Mouse (Mus musculus) frontal cortex, postnatal 10 days (tissue): ENCODE data around the gene Kcnh3.

Source experiments
- DNase-seq, 2 experiments: peaks; one replicate each; pipeline ENCODE4 v3.0.0; 2022; ENCODE audit warnings: low spot score in 2 of 2, mixed read lengths in 1 of 2

Gene Kcnh3

DNA sequence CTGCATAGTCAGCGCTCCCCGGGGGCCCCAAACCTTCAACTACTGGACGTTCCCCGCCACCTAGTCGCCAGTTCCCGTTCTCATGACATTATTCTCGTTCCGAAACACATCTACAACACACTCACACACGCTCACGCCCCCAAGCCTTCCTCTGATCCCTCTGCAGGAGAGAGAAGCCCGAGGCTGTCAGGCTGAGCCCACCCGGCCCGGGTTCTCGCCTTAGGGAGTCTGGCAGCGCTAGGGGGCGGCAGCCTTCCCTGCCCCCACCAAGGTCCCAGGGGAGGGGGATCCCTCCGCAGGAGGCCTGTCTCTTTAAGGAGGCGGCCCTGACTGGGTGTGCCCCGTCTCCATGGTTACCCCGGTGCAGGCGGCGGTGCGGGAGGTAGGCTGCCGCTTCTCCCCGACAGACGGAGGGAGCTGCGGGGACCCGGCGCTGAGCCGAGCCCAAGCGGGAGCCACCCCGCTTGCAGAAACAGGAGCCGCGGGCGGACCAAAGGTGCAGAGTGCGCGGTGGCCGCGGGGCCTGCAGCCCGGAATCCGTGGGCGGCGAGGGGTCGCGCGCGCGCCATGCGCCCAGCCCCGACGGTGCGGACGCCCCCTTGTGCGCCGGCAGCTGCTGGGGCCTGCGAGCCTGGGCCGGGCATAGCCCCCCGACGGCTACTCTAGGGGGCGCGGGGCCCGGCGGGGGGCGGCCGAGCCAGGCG, at the start of gene Kcnh3:
Gene Kcnh3 (plus strand): TSS at position 654 of the 704 bp plus-strand sequence.
- DNase-seq: peak; percentile 79 to 81

DNA sequence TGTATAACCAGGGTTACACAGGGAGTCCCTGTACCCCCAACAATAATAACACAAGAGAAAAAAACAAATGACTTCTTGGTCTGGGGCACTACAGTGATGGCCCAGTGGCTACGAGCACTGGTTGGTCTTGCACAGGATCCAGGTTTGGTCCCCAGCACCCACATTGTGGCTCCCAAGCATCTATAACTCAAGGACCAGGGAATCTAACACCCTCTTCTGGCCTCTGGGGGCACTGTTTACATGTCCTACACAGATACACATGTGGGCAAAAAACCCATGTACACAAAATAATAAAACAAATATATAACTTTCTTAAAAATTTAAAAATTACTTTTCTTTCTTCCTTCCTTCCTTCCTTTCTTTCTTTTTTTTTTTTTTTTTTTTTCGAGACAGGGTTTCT, 45.0 kb upstream of the Kcnh3 start:
- no peak for DNase-seq

DNA sequence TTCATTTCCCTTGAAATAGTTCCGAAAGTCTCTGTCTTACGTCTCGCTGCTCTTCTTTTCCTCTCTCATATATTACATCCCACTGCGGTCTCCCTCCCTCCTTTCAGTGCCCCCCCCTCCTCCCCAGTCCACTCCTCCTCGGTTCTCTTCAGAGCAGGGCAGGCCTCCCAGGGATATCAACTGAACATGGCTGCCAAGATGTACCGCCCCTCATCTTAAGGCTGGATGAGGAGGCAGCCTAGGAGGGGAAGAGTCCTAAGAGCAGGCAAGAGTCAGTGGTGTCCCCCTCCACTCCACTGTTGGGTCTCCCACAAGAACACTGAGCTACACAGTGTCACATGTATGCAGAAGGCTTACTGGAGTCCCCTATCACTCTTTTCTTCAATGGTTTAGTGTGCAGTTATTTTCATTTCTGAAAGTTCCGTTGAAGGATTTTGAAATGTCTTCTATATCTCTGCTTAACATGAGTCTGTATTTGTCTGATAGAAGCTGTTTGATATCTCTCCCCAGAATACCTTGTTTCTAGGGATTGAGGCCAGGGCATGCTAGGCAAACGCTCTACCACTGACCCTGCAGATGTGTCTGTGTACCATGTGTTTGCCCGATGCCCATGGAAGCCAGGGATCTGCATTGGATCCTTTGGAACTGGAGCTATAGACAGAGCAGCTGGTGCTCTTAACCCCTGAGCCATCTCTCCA, 40.3 kb upstream of the Kcnh3 start:
- DNase-seq: no peak

DNA sequence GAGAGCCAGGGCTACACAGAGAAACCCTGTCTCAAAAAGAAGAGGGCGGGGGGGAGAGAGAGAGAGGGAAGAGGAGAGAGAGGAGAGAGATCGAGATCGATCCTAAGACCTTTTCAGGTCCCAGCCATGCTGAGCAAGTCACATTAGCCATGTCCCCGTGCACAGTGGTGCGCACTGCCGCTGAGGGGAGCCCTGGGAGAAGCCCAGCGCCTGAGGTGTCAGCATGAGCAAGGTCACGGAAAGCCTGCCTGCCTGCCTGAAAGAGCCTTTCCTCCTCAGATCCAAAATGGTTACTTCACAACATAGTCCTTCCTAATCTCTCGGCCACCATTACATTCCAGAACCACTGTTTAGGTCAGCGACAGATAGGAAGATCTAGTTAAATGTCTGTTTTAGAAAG, 30.3 kb upstream of the Kcnh3 start:
- no peak for DNase-seq

DNA sequence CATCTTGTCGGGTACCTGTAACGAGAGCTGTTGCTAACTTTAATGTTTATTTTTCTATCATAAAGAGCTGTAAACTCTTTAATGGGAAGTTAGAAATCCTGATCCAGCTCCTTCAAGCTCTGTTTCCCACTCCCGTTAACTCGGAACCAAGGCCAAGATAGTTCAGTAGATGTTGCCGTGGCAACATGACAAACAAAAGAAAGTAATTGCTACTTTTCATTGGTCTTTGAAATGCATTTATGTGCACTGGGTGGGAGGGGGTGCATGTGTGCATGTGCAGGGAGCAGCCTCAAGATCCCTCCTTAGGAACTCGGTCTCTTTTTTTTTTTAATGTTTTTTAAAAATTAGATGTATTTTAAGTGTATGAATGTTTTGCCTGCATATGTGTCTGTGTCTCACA, 29.6 kb upstream of the Kcnh3 start:
- DNase-seq: no peak

DNA sequence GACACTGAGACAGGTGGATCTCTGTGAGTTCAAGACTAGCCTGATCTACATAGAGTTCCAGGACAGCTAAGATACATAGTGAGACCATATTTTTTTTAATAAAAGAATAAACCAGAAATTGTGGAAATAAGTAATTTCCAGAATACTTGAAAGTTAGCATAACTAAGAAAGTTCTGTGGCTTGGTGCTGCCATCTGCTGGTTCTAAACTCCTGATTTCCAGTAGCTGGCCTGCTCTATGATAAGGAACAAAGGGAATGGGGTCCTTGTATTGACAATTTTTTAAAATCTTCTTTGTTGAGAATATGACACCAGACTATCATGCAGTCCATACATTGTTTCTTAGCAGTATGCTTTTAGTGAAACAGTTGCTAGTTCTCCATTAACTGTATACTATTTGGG, 25.9 kb upstream of the Kcnh3 start:
- no peak for DNase-seq

DNA sequence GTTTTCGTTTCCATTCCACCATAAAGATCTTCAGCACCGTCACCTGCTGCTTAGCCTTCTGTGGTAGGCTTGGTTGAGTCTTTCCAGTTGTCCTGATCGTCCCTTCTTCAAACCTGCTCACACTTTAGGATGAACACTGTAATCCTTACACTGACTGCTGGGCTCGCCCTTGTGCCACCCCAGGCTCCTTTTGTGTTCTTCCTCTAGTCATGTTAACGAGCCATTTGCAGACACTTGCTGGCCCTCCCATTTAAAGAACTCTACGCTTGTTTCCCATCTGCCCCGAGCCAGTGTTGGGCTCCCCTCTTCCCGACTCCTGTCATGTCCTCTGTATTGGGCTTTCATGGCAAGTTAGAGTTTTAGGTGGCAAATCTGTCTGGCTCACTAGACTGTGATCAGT, 18.7 kb upstream of the Kcnh3 start:
- DNase-seq: no peak

DNA sequence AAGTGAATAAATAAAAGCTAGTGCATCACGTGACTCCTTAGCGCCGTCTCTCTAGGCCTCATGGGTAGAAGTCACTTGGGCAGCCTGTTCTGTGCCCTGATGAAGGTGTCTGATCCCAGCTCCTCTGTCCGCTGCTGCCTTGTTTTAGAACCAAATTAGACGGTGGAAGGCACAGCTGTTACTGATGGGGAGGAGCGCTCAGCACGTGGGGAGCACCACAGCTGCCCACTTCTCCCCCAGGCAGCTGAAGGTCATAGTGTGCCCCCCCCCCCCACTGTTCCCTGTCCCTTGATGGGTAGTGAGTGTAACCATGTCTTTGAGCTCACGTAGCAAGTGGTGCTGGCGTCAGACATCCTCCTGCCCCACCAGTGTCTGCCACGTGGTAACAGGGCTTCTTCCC, 11.5 kb upstream of the Kcnh3 start:
- DNase-seq: no peak

DNA sequence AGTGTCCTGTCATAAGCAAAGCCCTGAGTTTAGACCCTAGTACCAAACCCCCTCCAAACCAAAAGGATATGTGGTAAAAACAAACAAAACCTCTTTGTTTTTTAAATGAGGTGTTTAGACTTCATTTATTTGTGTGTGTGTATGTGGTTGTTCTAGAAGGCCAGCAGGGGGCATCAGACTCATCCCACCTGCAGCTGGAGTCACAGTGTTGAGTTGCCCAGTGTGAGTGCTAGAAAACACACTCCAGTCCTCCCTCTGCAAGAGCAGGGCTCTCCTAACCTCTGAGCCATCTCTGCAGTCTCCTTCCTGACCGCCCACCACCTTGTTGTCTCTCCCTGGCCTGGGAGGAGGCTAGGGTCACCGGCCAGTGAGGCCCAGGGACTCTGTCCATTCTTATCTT, 9.7 kb upstream of the Kcnh3 start:
- DNase-seq: no peak

DNA sequence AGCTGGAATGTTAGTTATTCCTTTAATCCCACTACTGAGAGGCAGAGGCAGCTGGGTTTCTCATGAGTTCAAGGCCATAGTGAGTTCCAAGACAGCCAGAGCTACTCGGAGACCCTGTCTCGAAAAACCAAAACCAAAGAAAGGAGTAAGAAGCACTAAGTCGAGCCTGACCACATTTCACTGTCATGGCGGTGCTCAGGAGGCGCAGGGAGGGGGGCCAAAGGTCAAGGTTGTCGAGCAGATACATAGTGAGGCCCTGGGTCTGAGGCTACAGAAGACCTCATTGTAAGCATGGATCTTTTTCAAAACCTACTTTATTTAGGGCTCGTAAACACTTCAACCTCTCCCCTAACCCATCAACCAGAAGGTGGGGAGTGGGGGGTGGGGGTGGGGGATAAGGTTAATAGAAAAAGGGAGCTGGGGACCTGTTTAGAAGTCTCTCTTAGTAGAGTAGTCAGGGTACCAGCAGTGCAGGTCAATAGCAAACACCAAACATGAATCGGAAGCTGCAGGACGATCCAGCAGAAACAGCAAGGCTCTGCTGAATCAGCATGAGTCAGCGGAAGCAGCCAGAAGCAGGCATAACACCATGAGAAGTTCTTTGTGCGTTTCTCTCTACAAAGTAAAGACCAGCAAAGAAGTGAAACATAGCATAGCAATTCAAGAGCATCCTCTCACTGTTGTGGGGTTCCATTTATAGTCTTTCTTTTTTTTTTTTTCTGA, 8.8 kb upstream of the Kcnh3 start:
- DNase-seq: no peak

DNA sequence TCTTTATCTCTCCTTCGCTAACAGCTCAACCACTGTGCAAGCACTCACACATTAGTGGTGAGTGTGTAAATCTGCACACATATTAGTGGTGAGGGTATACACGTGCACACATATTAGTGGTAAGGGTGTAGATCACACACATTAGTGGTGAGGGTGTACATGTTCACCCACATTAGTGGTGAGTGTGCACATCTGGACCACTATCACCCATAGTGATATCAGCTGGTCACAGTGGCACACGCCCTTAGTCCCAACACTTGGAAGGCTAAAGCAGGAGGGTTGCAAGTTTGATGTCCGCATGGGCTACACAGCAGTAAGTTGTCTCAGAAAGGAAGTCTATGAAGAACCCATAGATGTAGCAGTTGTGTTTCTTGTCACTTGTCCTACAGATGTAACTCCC, 7.0 kb upstream of the Kcnh3 start:
- no peak for DNase-seq

DNA sequence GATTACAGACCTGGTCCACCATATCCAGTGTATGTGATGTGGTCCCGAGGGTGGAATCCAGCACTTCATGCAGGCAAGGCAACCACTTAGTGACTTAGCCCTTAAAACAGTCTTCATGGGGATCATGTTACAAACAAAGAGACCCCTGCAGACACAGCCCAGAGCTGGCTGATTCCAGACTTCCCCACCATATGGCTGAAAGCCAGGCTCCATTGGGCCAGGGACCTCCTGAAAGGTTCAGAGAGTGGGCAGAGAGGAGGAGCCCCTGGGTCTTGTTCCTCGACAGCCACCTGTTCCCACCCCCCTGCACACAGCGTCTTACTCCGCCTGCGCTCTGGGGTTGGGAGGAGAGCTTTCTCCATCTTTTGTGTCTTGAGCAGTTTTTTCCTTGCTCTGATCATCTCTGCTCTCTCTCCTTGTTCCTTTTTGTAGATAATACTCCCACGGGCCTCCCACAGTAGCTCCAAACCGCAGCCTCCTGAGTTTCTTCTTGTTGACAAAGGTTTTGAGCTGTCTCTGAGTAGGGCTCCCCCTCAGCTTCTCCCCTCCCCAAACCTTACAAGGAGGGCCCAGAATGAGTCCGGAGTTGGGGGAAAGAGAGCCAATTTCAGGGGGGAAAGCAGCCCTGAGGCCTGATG, 3.2 kb upstream of the Kcnh3 start:
- no peak for DNase-seq

DNA sequence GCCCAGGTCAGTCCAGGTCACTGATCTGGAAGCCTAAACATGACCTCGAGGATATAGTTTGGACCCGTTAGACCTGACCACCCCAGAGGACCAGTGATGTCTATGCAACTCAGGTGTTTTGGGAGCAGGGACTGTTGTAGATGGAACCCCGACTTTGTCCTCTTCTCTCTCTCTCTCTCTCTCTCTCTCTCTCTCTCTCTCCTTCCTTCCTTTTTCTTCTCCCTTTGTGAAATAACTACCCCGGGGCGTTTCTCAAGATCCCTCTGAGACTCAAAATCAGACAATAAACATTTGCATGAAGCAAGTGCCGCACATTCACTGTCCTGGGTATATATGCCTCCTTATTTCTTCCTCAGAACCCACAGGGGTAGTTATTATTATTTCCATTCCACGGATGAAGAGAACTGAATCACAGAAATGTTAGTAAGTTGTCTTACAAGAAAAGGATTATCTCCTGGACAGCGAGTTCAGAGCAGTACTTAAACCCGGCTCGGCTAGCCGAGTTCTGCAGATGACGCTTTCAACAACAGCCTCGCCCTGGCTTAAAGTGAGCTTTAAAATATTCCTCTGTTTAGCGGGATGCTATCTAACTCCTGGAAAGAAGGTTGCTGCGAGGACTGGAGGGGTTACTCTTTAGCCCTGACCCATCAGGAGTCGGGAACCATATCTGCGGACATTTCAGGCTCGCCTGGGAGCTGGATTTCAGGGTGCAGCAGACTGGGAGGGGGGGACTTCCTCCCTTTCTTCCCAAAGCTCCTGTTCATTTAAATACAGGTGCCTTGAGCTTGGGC, 1.7 kb upstream of the Kcnh3 start:
- no peak for DNase-seq

DNA sequence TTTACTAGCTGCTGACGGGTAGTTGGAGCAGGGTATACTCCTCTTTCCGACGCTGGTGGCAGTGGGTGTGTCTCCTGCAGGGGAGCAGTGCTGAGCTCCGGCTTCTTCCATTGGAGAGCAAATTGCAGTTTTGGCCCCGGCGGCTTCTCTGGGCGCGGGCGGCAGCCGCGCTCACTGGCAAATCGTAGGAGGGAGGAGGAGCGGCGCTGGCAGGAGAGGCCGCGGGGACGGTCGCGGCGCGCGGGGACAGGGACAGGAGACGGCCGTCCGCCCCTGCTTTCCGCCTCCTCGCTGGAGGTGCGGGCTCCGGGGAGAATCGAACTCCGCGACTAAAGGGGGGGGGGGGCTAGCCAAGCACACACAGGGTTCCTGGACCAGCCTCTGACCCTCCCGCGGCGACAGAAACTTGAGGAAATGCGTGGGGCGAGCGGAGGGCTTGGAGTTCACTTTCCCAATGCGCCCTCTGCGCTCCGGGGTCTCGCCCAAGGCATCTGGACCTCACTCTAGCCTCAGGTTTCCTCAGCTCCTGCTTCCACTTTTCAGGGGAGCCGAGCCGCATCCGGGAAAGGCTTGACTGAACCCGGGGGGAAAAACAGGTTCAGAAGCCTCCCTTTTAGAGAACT, 965 bp upstream of the Kcnh3 start:
- peak; percentile 46 to 54 for DNase-seq

DNA sequence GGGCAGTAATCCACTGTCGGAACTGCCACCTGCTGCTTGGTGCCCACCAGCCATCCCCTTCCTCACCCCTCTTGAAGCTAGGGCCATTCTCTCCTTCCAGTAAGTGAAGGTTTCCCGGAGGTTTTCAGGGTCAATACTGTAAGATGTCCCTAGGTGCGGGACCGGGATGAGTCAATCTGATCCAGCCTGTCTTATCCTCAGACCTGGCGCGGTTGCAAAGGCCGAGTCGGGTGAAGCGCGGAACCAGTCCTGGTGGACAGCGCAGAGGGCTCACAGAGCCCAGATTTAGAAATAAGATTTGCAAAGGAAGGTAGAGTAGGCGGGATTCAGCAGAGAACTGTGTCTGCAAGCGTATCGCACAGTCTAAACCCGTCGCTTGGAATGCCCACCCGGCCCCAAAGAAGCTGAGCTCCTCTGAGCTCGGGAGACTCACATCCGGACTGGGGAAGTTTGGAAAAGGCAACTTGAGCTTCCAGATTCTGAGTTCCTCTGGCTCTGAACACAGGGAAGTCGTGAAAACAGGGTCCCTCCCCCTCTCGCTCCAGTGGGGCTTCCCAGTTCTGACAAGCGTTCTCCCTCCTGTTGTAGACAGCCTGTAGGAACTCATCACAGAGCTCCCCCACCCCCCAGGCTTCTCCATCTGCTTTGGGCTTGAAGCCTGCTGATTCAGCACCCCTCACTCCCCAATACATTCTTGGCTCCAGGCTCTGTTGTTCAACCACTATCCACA, 585 bp downstream of the Kcnh3 start:
- peak; percentile 49 to 75 for DNase-seq

DNA sequence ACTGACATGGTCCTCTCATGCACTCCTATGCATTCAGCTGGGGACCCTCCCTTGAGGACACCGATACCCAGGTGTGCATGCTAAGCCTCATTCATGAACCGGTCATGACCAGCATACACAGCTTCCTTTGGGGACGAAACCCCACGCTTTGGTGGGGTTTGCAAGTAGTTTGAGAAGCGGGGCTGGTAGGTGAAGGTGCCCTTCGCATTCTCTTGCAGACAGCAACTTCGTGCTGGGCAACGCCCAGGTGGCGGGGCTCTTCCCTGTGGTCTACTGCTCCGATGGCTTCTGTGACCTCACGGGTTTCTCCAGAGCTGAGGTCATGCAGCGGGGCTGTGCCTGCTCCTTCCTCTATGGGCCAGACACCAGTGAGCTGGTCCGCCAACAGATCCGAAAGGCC, 1.4 kb downstream of the Kcnh3 start:
- DNase-seq: no peak

DNA sequence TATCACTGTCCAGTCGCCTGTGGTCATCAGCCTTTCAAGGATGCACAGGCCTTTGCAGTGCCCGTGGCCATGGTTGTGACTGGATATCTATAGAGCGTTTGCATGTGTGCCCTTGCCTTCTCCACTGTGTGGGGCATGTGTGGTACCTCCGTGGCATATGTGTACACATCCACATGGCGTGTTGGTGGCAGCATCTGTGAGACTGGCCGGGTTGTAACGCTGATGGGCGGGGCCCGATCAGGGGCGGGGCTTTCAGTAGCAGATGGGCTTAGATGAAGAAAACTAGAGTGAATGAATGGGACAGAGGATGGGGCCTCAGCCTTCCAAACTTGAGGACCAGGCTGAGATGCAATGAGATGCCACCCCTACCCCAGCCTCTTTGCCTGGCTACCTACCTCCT, 7.3 kb downstream of the Kcnh3 start:
- no peak for DNase-seq

DNA sequence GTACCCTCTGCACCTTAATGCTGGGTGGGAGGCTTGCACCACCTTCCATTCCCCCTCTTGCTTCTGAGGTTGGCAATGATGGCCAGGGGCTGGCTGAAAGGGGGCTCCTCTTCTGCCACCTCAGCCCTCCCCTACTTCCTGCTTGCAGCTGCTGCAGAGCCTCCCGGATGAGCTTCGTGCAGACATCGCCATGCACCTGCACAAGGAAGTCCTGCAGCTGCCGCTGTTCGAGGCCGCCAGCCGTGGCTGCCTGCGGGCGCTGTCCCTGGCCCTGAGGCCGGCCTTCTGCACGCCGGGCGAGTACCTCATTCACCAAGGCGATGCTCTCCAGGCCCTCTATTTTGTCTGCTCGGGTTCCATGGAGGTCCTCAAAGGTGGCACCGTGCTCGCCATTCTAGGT, 9.1 kb downstream of the Kcnh3 start:
- no peak for DNase-seq

DNA sequence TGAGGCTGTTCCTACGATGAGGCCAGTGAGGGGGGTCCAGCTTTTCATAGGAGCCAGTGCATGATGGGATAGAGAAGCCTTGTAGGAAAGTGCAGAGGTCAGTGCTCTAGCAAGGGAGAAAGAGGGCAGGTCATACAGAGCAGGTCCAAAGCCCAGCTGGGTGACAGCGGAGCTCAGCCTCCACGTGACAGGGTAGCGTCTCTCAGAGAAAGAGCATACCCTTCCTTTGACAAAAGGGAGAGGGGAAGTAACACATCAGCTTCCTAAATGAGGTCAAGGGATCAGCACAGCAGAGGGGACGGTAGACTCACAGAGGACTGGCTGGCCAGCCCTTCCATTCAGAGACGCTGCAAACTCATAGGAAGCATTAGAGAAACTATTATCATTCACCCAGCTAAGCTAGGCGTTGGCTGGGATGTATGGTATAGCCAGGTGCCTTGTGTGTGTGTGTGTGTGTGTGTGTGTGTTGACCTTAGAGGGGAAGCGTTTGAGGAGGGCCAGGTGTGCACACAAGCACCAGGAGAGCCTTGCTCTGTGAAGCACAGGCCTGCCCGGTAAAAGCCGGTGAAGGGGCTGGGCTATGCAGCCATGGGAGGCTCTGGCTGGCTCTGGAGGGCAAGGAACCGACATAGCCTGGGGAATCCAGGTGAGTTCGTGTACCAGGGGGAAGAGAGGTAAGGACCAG, 9.8 kb downstream of the Kcnh3 start:
- no peak for DNase-seq

DNA sequence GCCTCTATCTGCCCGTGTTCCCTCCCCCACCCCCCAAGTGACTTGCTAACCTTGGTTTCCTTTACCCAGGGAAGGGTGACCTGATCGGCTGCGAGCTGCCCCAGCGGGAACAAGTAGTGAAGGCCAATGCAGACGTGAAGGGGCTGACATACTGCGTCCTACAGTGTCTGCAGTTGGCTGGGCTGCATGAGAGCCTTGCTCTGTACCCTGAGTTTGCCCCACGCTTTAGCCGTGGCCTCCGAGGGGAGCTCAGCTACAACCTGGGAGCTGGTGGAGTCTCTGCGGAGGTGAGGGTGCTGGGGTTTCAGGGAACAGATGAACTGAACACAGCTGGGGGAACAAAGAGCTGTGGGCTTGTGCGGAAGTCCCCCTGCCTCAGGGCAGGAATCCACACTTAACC, 13.3 kb downstream of the Kcnh3 start:
- DNase-seq: no peak
